Mouse (Mus musculus): ENCODE data around the gene Golga3.

Gene Golga3

GRCm38 (mm10) chr5:110176362-110177020, at the start of gene Golga3:
TSS of gene Golga3 (plus strand) at chr5:110176701.
- peak; percentile 95 to 97 for DNase-seq

- DNase-seq, result peak; percentile 99
Measured at GRCm38 (mm10) chr5:110135293-110136086, 41.0 kb upstream of the Golga3 start, which contains the start of gene Chfr. TSS of gene Chfr (plus strand) at chr5:110135842.

GRCm38 (mm10) chr5:110136087-110136464, 40.4 kb upstream of the Golga3 start:
- no peak for DNase-seq

GRCm38 (mm10) chr5:110137816-110138215, 38.7 kb upstream of the Golga3 start:
- no peak for DNase-seq

- DNase-seq, result no peak
Measured at GRCm38 (mm10) chr5:110139325-110139724, 37.2 kb upstream of the Golga3 start.

GRCm38 (mm10) chr5:110140424-110140823, 36.1 kb upstream of the Golga3 start:
- no peak for DNase-seq

- peak; percentile 5 to 54 for DNase-seq
Measured at GRCm38 (mm10) chr5:110142309-110142708, 34.2 kb upstream of the Golga3 start.

- peak in 1 of 2 experiments; percentile 21 for DNase-seq
Measured at GRCm38 (mm10) chr5:110143007-110143406, 33.5 kb upstream of the Golga3 start.

GRCm38 (mm10) chr5:110169374-110169773, 7.1 kb upstream of the Golga3 start:
- no peak for DNase-seq

- no peak for DNase-seq
Measured at GRCm38 (mm10) chr5:110177021-110177420, 520 bp downstream of the Golga3 start.

GRCm38 (mm10) chr5:110178628-110179027, 2.1 kb downstream of the Golga3 start:
- no peak for DNase-seq

GRCm38 (mm10) chr5:110181716-110182115, 5.2 kb downstream of the Golga3 start:
- no peak for DNase-seq

GRCm38 (mm10) chr5:110203164-110203895, 26.8 kb downstream of the Golga3 start:
- no peak for DNase-seq

- DNase-seq, result no peak
Measured at GRCm38 (mm10) chr5:110204777-110205176, 28.3 kb downstream of the Golga3 start.

GRCm38 (mm10) chr5:110211312-110211711, 34.8 kb downstream of the Golga3 start:
- peak; percentile 34 to 35 for DNase-seq

GRCm38 (mm10) chr5:110216780-110217179, 40.3 kb downstream of the Golga3 start:
- no peak for DNase-seq

- DNase-seq, result no peak
Measured at GRCm38 (mm10) chr5:110220331-110220730, 43.8 kb downstream of the Golga3 start.

GRCm38 (mm10) chr5:110222757-110223156, 46.3 kb downstream of the Golga3 start:
- DNase-seq, result no peak

- no peak for DNase-seq
Measured at GRCm38 (mm10) chr5:110225056-110225455, 48.6 kb downstream of the Golga3 start.

- DNase-seq, result no peak
Measured at GRCm38 (mm10) chr5:110227336-110227883, 50.9 kb downstream of the Golga3 start.

- no peak for DNase-seq
Measured at GRCm38 (mm10) chr5:110230401-110230779, 53.9 kb downstream of the Golga3 start.

- peak; percentile 95 for DNase-seq
Measured at GRCm38 (mm10) chr5:110230780-110231461, 54.4 kb downstream of the Golga3 start, which contains the start of gene Ankle2. TSS of gene Ankle2 (plus strand) at chr5:110231004.
